Mouse (Mus musculus): ENCODE results near the gene Gnptab.

DNA sequence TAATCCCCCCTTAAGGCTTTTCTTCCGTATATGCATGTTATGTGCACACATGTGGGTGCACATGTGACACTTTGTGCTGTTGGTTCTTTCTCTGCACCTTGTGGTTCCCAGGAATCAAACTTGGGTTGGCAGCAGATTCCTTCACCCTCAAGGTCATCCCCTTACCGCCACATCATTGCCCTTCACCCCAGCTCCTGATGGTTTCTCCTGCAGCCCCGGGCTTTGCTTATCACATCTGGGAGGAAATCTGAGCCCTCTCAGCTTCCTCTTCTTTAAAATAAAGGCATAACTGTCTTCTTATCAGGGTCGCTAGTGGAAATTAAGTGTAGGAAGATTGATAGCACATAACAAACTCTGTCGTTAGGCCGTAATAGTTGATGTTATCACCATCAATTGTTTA lies 3.1 kb downstream of the Gnptab start:
- TF ChIP-seq MAX (IDR thresholded peaks at IDR 0.05; ENCODE audit: low read length) = no peak
- no peak for TF ChIP-seq SMC3 (IDR thresholded peaks at IDR 0.05; ENCODE audit: low read depth, low read length)
